Mouse (Mus musculus) forebrain, embryonic 15.5 days (tissue): Measurements from ENCODE around the gene Llgl2. TPM values are rescaled to one million over a fixed set of nuclear protein-coding genes. Genes with fewer than 3 reads are reported as not detected.

Source experiments
- ATAC-seq: fragments of 200-750 bp; cut with Nextera tagmentation; replicated peaks from 2 replicates; pipeline ENCODE4 v1.8.0; 2017; ENCODE audit warnings: mild to moderate bottlenecking, moderate TSS enrichment, moderate library complexity
- H3K27ac ChIP-seq: fragments of 300-500 bp; sonication (generic); replicated peaks from 2 replicates; pipeline ENCODE4 v1.5.1; 2015; ENCODE audit warnings: mild to moderate bottlenecking, inconsistent platforms
- H3K27me3 ChIP-seq: fragments of 300-500 bp; sonication (generic); 2 replicates; pipeline ENCODE4 v1.6.1; 2015; ENCODE audit warnings: inconsistent platforms
- H3K36me3 ChIP-seq: fragments of 300-500 bp; sonication (generic); 2 replicates; pipeline ENCODE4 v1.6.1; 2015; ENCODE audit warnings: mild to moderate bottlenecking, inconsistent platforms
- H3K4me1 ChIP-seq: fragments of 300-500 bp; sonication (generic); 2 replicates; pipeline ENCODE4 v1.6.1; 2015; ENCODE audit warnings: inconsistent platforms
- H3K4me2 ChIP-seq: fragments of 300-500 bp; sonication (generic); replicated peaks from 2 replicates; pipeline ENCODE4 v1.6.1; 2015; ENCODE audit warnings: mild to moderate bottlenecking, inconsistent platforms
- H3K4me3 ChIP-seq: fragments of 300-500 bp; sonication (generic); 2 replicates; pipeline ENCODE4 v1.5.1; 2015; ENCODE audit warnings: mild to moderate bottlenecking, inconsistent platforms
- H3K9ac ChIP-seq: fragments of 300-500 bp; sonication (generic); replicated peaks from 2 replicates; pipeline ENCODE4 v1.6.1; 2015; ENCODE audit warnings: mild to moderate bottlenecking, inconsistent platforms
- H3K9me3 ChIP-seq: fragments of 300-500 bp; sonication (generic); 2 replicates; pipeline ENCODE4 v1.6.1; 2016; ENCODE audit warnings: inconsistent platforms
- WGBS: fragments of 180-500 bp; shearing (Covaris S2); methylation state at CpG from one replicate; pipeline ENCODE4 v1.1.7; 2015; ENCODE audit warnings: mixed read lengths; 5-methylcytosine and 5-hydroxymethylcytosine counted together
- polyA plus RNA-seq: library from polyadenylated mRNA; unstranded; fragments of >200 nt; fragmentation: Nextera tagmentation; extraction: Ambion mirVana; gene quantifications from 2 replicates; pipeline ENCODE4 v1.2.1, GENCODE M21; 2015

The Llgl2 gene
- 1.0 and 1.1 TPM in 2 replicates for polyA plus RNA-seq

GRCm38 (mm10) chr11:115823774-115824740 is at the start of gene Llgl2:
TSS of gene Llgl2 (plus strand) at chr11:115824049.
- peaks cover 13% of the 10 kb centered on the region for H3K4me1 ChIP-seq
- peak within 1 kb of the TSS; percentile 60 for H3K4me3 ChIP-seq
- H3K4me2 ChIP-seq = peak within 1 kb of the TSS; percentile 95
- WGBS = 1% methylated on average over 86 of the region's 87 CpGs
- peak; percentile 88 for ATAC-seq
- no peak within 1 kb of the TSS for H3K27ac ChIP-seq
- peaks cover 31% of the 10 kb centered on the region for H3K27me3 ChIP-seq
- peak within 1 kb of the TSS; percentile 49 for H3K9ac ChIP-seq
- H3K9me3 ChIP-seq = no peaks in the 10 kb centered on the region
- peaks cover 29% of the 10 kb centered on the region for H3K36me3 ChIP-seq

- H3K4me1 ChIP-seq = peaks cover 28% of the 10 kb centered on the region
- H3K9ac ChIP-seq = no peak overlapping the region
- no peaks in the 10 kb centered on the region for H3K36me3 ChIP-seq
- no peaks in the 10 kb centered on the region for H3K9me3 ChIP-seq
- WGBS = 77% methylated on average over 4 of the region's 4 CpGs
- no peak for ATAC-seq
- no peak overlapping the region for H3K27ac ChIP-seq
- no peaks in the 10 kb centered on the region for H3K27me3 ChIP-seq
- no peak overlapping the region for H3K4me2 ChIP-seq
- H3K4me3 ChIP-seq = no peak overlapping the region
Measured at GRCm38 (mm10) chr11:115774653-115775052, 49.2 kb upstream of the Llgl2 start.

- 33% methylated on average over 18 of the region's 18 CpGs for WGBS
- Histone ChIP-seq H3K36me3 (no peaks in the 10 kb centered on the region), H3K27ac (no peak overlapping the region), H3K4me1 (peaks cover 41% of the 10 kb centered on the region), H3K27me3 (no peaks in the 10 kb centered on the region), H3K9me3 (no peaks in the 10 kb centered on the region), H3K9ac (no peak overlapping the region), H3K4me3 (no peak overlapping the region), H3K4me2 (no peak overlapping the region)
- ATAC-seq = no peak
Measured at GRCm38 (mm10) chr11:115775821-115776665, 47.8 kb upstream of the Llgl2 start.

- H3K9me3 ChIP-seq = no peaks in the 10 kb centered on the region
- H3K4me1 ChIP-seq = peaks cover 48% of the 10 kb centered on the region
- no peaks in the 10 kb centered on the region for H3K36me3 ChIP-seq
- no peak overlapping the region for H3K4me2 ChIP-seq
- no peak overlapping the region for H3K27ac ChIP-seq
- no peaks in the 10 kb centered on the region for H3K27me3 ChIP-seq
- WGBS = 50% methylated on average over 9 of the region's 9 CpGs
- H3K4me3 ChIP-seq = no peak overlapping the region
- ATAC-seq = no peak
- H3K9ac ChIP-seq = no peak overlapping the region
Measured at GRCm38 (mm10) chr11:115776954-115777353, 46.9 kb upstream of the Llgl2 start.

- WGBS = 79% methylated on average over 17 of the region's 17 CpGs
- Histone ChIP-seq H3K36me3 (no peaks in the 10 kb centered on the region), H3K4me1 (peaks cover 48% of the 10 kb centered on the region), H3K27me3 (no peaks in the 10 kb centered on the region), H3K4me3 (no peak overlapping the region), H3K4me2 (no peak overlapping the region), H3K27ac (no peak overlapping the region), H3K9ac (no peak overlapping the region), H3K9me3 (no peaks in the 10 kb centered on the region)
- ATAC-seq = no peak
Measured at GRCm38 (mm10) chr11:115777487-115778335, 46.1 kb upstream of the Llgl2 start.

- H3K4me3 ChIP-seq = no peak overlapping the region
- no peak overlapping the region for H3K4me2 ChIP-seq
- no peaks in the 10 kb centered on the region for H3K27me3 ChIP-seq
- H3K9me3 ChIP-seq = no peaks in the 10 kb centered on the region
- peak; percentile 56 for ATAC-seq
- H3K27ac ChIP-seq = peak overlapping the region; percentile 85
- H3K36me3 ChIP-seq = no peaks in the 10 kb centered on the region
- no peak overlapping the region for H3K9ac ChIP-seq
- 7% methylated on average over 9 of the region's 9 CpGs for WGBS
- H3K4me1 ChIP-seq = peaks cover 48% of the 10 kb centered on the region
Measured at GRCm38 (mm10) chr11:115779038-115779571, 44.7 kb upstream of the Llgl2 start.

GRCm38 (mm10) chr11:115780141-115781070 is 43.4 kb upstream of the Llgl2 start:
- Histone ChIP-seq H3K4me1 (peaks cover 44% of the 10 kb centered on the region), H3K4me2 (peak overlapping the region; percentile 36), H3K27ac (peak overlapping the region; percentile 85), H3K27me3 (no peaks in the 10 kb centered on the region), H3K9me3 (no peaks in the 10 kb centered on the region), H3K4me3 (peak overlapping the region; percentile 26), H3K36me3 (no peaks in the 10 kb centered on the region), H3K9ac (peak overlapping the region; percentile 33)
- ATAC-seq = peak; percentile 70
- WGBS = 6% methylated on average over 20 of the region's 20 CpGs

GRCm38 (mm10) chr11:115786473-115786872 is 37.4 kb upstream of the Llgl2 start:
- 72% methylated on average over 6 of the region's 6 CpGs for WGBS
- ATAC-seq = no peak
- no peaks in the 10 kb centered on the region for H3K27me3 ChIP-seq
- H3K4me1 ChIP-seq = peaks cover 2% of the 10 kb centered on the region; the same call in 1 of the 2 replicates
- H3K4me2 ChIP-seq = no peak overlapping the region
- H3K4me3 ChIP-seq = no peak overlapping the region
- no peak overlapping the region; the same call in 1 of the 2 replicates for H3K27ac ChIP-seq
- H3K36me3 ChIP-seq = peaks cover 25% of the 10 kb centered on the region
- no peaks in the 10 kb centered on the region for H3K9me3 ChIP-seq
- H3K9ac ChIP-seq = no peak overlapping the region

- no peaks in the 10 kb centered on the region for H3K4me1 ChIP-seq
- ATAC-seq = no peak
- H3K9ac ChIP-seq = no peak overlapping the region
- no peak overlapping the region for H3K27ac ChIP-seq
- H3K27me3 ChIP-seq = no peaks in the 10 kb centered on the region
- 85% methylated on average over 7 of the region's 7 CpGs for WGBS
- H3K4me2 ChIP-seq = no peak overlapping the region
- no peaks in the 10 kb centered on the region for H3K9me3 ChIP-seq
- no peak overlapping the region for H3K4me3 ChIP-seq
- peaks cover 55% of the 10 kb centered on the region for H3K36me3 ChIP-seq
Measured at GRCm38 (mm10) chr11:115789787-115790186, 34.1 kb upstream of the Llgl2 start.

- 94% methylated on average over 16 of the region's 16 CpGs for WGBS
- Histone ChIP-seq H3K27ac (no peak overlapping the region), H3K36me3 (peaks cover 75% of the 10 kb centered on the region), H3K4me2 (no peak overlapping the region), H3K9ac (no peak overlapping the region), H3K27me3 (no peaks in the 10 kb centered on the region), H3K4me3 (no peak overlapping the region), H3K9me3 (no peaks in the 10 kb centered on the region), H3K4me1 (no peaks in the 10 kb centered on the region)
- no peak for ATAC-seq
Measured at GRCm38 (mm10) chr11:115791919-115792318, 31.9 kb upstream of the Llgl2 start.
